Mouse (Mus musculus): ENCODE measurements around the gene Cxcr2.
A peak's percentile ranks its signal among the peaks of the same experiment; 100 is the strongest.

DNA sequence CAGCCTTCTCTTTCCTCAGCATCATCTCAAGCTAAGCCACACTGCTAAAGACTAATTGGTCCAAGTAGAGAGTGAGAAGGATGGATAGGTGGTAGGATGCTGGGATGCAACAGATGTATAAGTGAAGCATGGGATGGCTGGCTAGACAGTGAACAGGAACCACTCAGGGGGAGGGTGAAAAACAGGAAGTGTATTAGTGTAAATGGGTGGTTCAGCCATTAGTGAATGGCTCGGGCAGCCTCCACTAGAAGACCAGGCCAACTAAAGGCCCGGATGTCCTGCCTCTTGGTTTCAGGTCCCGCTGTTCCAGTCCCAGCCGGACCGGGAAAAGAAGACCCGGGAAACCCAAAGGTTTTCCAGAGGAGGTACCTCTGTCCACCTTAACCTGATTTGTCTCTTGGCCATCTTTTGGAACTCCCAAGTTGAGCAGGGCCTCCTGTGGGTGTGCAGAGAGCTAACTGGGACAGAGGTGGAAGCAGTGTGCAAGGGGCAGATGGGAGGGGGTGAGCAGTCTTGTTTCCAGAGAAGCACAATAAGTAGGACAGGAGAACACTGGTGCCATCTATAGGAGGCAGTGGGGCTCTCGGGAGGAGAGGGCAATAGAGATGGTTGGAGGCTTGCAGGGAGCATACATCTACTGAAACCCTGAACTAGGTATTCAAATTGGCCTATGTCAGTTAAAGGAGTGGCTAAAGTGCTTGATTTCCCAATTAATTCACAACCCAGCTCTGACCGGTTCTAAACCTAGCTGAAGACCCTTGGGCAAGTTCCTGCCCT, 22.7 kb upstream of the Cxcr2 start:
- TF ChIP-seq CTCF (IDR thresholded peaks at IDR 0.05; ENCODE audit: low read depth, low read length) (peak; percentile 32), POLR2A (IDR thresholded peaks at IDR 0.05; ENCODE audit: insufficient read depth, low read length) (no peak)
